Mouse (Mus musculus) macrophage (primary cell): ENCODE results near the gene Hdac5. TPM values are rescaled to one million over a fixed set of nuclear protein-coding genes. Genes with fewer than 3 reads are reported as not detected.

Source experiments
- H3K27ac ChIP-seq: fragments of 350-480 bp; formaldehyde crosslinking; 2 replicates; pipeline ENCODE4 v1.9.0; 2021
- H3K36me3 ChIP-seq: fragments of 350-480 bp; formaldehyde crosslinking; 2 replicates; pipeline ENCODE4 v1.9.0; 2021; ENCODE audit errors: inconsistent target
- H3K4me3 ChIP-seq: fragments of 350-480 bp; formaldehyde crosslinking; 2 replicates; pipeline ENCODE4 v1.9.0; 2021; ENCODE audit errors: inconsistent target
- H3K79me2 ChIP-seq: fragments of 350-480 bp; formaldehyde crosslinking; 2 replicates; pipeline ENCODE4 v1.9.0; 2021; ENCODE audit errors: inconsistent target
- WGBS: methylation state at CpG from one replicate; pipeline ENCODE4 v1.1.7; 2026; ENCODE audit warnings: inconsistent platforms; ENCODE audit not compliant: missing documents; 5-methylcytosine and 5-hydroxymethylcytosine counted together
- polyA plus RNA-seq: library from polyadenylated mRNA; stranded (reverse); fragments of 250-400 nt; gene quantifications from 3 replicates; pipeline ENCODE4 v1.2.4, GENCODE M21; 2018; ENCODE audit warnings: inconsistent platforms

The Hdac5 gene
- polyA plus RNA-seq, 1 experiment from 2014 or later: 31.9 TPM

DNA sequence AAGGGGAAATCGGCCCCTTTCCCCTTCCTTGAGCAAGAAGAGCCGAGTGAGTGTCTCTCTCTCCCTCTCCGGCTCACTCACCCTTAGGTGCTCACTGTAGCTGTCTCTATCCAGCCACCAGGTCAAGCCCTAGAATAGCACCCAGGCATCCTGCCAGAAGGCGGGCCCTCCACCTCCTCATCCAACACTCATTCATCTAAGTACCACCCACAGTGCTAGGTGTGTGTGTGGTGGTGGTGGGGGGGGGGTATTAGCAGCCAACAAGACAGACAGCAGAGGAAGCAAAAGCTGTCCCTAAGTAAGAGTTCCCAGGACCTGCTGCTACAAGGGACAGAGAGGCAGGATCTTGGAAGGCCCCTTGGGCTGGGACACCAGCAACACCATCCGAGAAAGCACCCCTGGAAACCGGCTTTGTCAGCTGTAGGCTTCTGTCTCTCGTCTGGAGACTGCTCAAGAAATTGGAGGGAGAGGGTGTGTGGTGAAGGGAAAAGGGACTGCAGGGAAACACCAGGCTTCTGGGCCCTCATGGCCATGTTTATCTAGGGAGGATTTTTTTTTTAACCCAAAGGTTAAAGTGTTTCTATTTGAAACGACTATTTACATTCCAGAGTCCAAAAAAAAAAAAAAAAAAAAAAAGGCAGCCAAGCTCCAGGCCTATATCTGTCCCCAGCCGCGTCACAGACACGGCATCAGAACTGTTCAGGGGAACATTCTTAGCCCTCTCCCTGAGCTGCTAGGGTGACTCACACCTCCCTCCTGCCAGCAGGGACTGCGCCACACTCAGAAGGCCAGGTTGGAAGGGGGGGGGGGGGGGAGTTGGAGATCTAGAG is 13.7 kb downstream of the Hdac5 start:
- Histone ChIP-seq H3K27ac (no peak overlapping the region), H3K36me3 (peaks cover 9% of the 10 kb centered on the region; the same call in 1 of the 2 replicates), H3K4me3 (no peak overlapping the region), H3K79me2 (peaks cover 96% of the 10 kb centered on the region)
- WGBS: 67% methylated on average over 12 of the region's 12 CpGs

DNA sequence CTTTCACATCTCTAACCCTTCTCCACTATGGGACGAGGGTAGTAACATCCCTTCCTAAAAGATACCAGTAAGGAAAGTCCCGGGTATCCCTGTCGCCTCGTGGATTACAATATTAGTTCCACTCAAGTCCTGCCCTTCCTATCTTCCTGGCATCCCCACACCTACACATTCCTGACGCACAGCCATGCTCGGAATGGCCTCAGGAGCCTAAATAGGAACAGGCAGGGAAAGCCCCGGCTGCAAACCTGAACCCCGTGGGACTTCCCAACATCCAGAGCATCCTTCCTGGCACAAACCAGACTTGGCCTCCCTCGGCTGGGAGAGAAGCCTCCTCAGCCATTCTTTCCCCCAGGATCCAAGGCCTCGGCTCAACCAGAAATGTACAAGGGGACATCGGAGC is 14.5 kb downstream of the Hdac5 start:
- H3K36me3 ChIP-seq: peaks cover 11% of the 10 kb centered on the region; the same call in 1 of the 2 replicates
- no peak overlapping the region for H3K4me3 ChIP-seq
- WGBS: 91% methylated on average over 11 of the region's 11 CpGs
- no peak overlapping the region for H3K27ac ChIP-seq
- peaks cover 96% of the 10 kb centered on the region for H3K79me2 ChIP-seq

DNA sequence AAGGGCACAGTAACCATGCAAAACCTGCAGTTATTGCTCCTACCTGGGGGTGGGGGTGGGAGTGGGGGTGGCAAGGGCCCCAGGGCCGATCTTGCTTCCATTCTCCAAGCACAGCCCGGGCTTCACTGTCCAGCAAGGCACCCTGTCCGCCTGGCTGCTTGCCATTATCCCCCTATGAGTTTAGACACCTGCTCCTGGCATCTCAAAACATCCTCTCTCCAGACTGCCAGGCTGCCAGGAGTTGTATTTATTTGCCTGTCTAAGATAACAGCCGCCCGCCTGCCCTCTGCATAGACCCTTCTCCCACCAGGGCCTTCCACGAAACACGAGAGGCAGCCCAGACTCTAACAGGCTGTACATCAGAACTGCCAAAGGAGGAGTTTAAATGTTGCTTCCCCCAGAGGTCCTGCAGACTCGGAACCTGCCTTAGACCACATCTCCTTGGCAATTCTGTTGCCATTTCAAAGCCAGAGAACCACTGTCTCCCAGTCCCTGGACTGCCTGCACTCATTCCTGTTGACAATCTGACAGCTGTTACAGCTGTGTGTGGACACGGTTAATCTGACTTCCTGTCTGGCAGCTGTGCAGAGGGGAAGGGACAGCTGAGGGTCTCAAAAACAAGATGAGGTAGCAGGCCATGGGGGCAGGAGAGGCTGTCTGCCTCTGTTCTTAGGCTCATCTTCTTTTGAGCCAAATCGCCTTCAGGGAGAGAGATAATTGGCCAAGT is 15.4 kb downstream of the Hdac5 start:
- Histone ChIP-seq H3K36me3 (peaks cover 11% of the 10 kb centered on the region; the same call in 1 of the 2 replicates), H3K27ac (no peak overlapping the region), H3K79me2 (peaks cover 96% of the 10 kb centered on the region), H3K4me3 (no peak overlapping the region)
- WGBS: 87% methylated on average over 10 of the region's 10 CpGs

GRCm38 (mm10) chr11:102211936-102212341 is 18.0 kb downstream of the Hdac5 start:
- H3K4me3 ChIP-seq: no peak overlapping the region
- 97% methylated on average over 13 of the region's 18 CpGs for WGBS
- H3K36me3 ChIP-seq: peaks cover 11% of the 10 kb centered on the region; the same call in 1 of the 2 replicates
- no peak overlapping the region for H3K27ac ChIP-seq
- peaks cover 100% of the 10 kb centered on the region for H3K79me2 ChIP-seq

- WGBS: 94% methylated on average over 5 of the region's 5 CpGs
- Histone ChIP-seq H3K79me2 (peaks cover 92% of the 10 kb centered on the region), H3K4me3 (no peak overlapping the region), H3K36me3 (peaks cover 13% of the 10 kb centered on the region; the same call in 1 of the 2 replicates), H3K27ac (no peak overlapping the region)
These were observed 19.0 kb downstream of the Hdac5 start for GRCm38 (mm10) chr11:102211011-102211410.

- WGBS: 85% methylated on average over 3 of the region's 3 CpGs
- H3K36me3 ChIP-seq: peaks cover 20% of the 10 kb centered on the region; the same call in 1 of the 2 replicates
- H3K27ac ChIP-seq: no peak overlapping the region
- H3K4me3 ChIP-seq: no peak overlapping the region
- peaks cover 84% of the 10 kb centered on the region for H3K79me2 ChIP-seq
These were observed 19.8 kb downstream of the Hdac5 start for GRCm38 (mm10) chr11:102210185-102210584.

GRCm38 (mm10) chr11:102209742-102210141 is 20.2 kb downstream of the Hdac5 start:
- 17% methylated on average over 2 of the region's 2 CpGs for WGBS
- no peak overlapping the region for H3K4me3 ChIP-seq

DNA sequence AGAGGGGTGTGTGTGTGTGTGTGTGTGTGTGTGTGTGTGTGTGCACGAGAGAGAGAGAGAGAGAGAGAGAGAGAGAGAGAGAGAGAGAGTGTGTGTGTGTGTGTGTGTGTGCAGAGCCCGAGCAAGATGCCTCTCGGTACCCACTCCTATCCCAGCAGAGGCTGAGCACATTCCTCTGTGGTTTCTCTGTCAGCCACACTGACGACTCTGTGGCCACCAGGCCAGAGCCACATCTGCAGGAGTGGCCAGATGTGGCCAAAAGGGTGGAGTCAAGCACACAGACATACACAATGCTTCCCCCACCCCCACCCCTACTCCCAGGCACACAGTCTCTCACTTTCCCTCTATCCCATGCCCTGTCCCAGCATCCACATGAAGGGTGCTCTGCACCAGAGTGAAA is 21.1 kb downstream of the Hdac5 start:
- 25% methylated on average over 2 of the region's 4 CpGs for WGBS
- Histone ChIP-seq H3K27ac (no peak overlapping the region), H3K4me3 (no peak overlapping the region), H3K36me3 (peaks cover 34% of the 10 kb centered on the region), H3K79me2 (peaks cover 70% of the 10 kb centered on the region)

More at GRCm38 (mm10) chr11:102209742-102210141, 20.2 kb downstream of the Hdac5 start:
- H3K27ac ChIP-seq: 0 out of 2 replicates have a peak overlapping the region, but pooled peaks have one; percentile 12
- peaks cover 25% of the 10 kb centered on the region; the same call in 1 of the 2 replicates for H3K36me3 ChIP-seq
- peaks cover 79% of the 10 kb centered on the region for H3K79me2 ChIP-seq

GRCm38 (mm10) chr11:102207825-102208777 is 21.9 kb downstream of the Hdac5 start:
- Histone ChIP-seq H3K36me3 (peaks cover 41% of the 10 kb centered on the region), H3K4me3 (no peak overlapping the region), H3K79me2 (peaks cover 63% of the 10 kb centered on the region), H3K27ac (no peak overlapping the region)
- 37% methylated on average over 11 of the region's 11 CpGs for WGBS

DNA sequence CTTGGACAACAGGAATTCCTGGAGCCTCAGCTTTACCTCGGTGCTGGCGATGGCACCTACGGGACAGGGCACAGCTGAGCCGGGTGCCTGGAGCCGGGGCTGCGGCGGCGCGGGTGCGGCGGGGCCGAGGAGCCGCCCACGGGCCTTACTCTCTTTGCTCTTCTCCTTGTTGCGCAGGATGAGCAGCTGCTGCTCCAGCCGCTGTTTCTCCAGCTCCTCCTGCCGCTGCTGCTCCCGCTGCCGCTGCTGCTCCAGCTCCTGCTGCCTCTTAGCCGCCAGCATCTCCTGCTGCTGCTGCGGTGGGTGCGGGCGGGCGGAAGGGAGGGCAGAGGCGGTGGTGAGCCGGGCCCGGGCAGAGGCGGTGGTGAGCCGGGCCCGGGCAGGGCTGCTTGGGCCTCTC is 23.5 kb downstream of the Hdac5 start:
- H3K36me3 ChIP-seq: peaks cover 49% of the 10 kb centered on the region
- H3K79me2 ChIP-seq: peaks cover 47% of the 10 kb centered on the region
- no peak overlapping the region for H3K27ac ChIP-seq
- WGBS: 96% methylated on average over 19 of the region's 30 CpGs
- no peak overlapping the region for H3K4me3 ChIP-seq

GRCm38 (mm10) chr11:102201408-102201821 is 28.6 kb downstream of the Hdac5 start:
- WGBS: 84% methylated on average over 10 of the region's 12 CpGs
- no peak overlapping the region for H3K27ac ChIP-seq
- no peaks in the 10 kb centered on the region for H3K79me2 ChIP-seq
- H3K4me3 ChIP-seq: no peak overlapping the region
- H3K36me3 ChIP-seq: peaks cover 96% of the 10 kb centered on the region

GRCm38 (mm10) chr11:102199856-102200255 is 30.1 kb downstream of the Hdac5 start:
- Histone ChIP-seq H3K4me3 (no peak overlapping the region), H3K79me2 (no peaks in the 10 kb centered on the region), H3K27ac (no peak overlapping the region), H3K36me3 (peaks cover 98% of the 10 kb centered on the region)
- WGBS: 98% methylated on average over 9 of the region's 9 CpGs

DNA sequence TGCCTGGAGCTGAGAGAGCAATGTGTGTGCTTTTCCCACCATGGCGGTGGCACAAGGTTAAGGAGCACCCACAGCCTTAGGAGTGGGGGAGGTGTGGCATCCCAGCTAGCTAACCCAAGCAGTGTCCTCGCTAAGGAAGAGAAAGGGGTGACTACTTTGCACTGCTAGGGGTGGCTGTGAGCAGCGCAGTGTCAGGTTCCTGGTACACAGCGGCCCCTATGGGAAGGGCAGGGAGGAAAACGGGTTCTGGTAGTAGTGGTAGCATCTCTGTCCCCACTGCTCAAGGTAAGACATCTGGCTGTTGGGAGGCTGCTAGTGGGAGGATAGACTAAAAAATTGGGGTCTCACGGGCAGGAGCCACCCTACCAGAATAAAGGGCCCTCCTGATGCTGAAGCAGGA is 31.7 kb downstream of the Hdac5 start:
- WGBS: 84% methylated on average over 6 of the region's 6 CpGs
- peaks cover 90% of the 10 kb centered on the region for H3K36me3 ChIP-seq
- H3K79me2 ChIP-seq: no peaks in the 10 kb centered on the region
- no peak overlapping the region for H3K4me3 ChIP-seq
- no peak overlapping the region for H3K27ac ChIP-seq
